Mouse (Mus musculus) G1E (cell line): Measurements from ENCODE around the gene Ube4b.

Experiments used
- CTCF ChIP-seq: IDR thresholded peaks from 2 replicates; pipeline ENCODE4 v1.5.1; 2012; ENCODE audit warnings: low read depth, low read length, inconsistent platforms, mixed read lengths
- GATA1 ChIP-seq: IDR thresholded peaks from 2 replicates; pipeline ENCODE4 v1.6.1; 2012; ENCODE audit warnings: borderline replicate concordance, low read length, inconsistent platforms, mixed read lengths
- POLR2AphosphoS5 ChIP-seq: IDR thresholded peaks from 2 replicates; pipeline ENCODE4 v1.6.1; 2012; ENCODE audit warnings: low read depth, low read length, inconsistent platforms; ENCODE audit not compliant: insufficient replicate concordance
- TAL1 ChIP-seq: conservative IDR thresholded peaks from 2 replicates; pipeline ENCODE4 v1.6.1; 2012; ENCODE audit warnings: low read depth, low read length, inconsistent platforms, mixed read lengths

- TF ChIP-seq CTCF = no peak
- no peak for TF ChIP-seq GATA1
- no peak for TF ChIP-seq TAL1
- TF ChIP-seq POLR2AphosphoS5 = no peak
Measured at GRCm38 (mm10) chr4:149426325-149427199, at the start of gene Ube4b.
